Mouse (Mus musculus): ENCODE data around the gene Klhl29. TPM values are rescaled to one million over a fixed set of nuclear protein-coding genes. Genes with fewer than 3 reads are reported as not detected.

Gene Klhl29
- polyA plus RNA-seq, 1 experiment from 2014 or later: 2.8 TPM

DNA sequence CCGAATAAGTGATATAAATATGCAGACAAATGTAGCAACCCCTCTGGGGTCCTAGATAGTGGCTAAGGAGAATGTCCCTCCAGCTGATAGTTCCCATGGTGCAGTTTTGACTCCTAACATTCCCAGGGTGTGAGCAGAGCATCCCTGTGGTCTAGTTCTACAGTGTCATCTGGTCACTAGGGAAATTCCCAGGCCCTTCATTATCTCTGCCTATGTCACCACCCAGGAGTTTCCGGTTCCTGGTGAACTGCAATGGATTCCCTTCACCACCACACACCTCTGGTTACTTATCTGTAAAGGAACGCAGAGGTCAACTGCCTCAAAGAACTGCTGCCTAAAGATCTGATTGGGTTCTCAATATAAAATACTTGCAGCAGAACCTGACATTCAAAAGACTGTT is 54.5 kb downstream of the Klhl29 start:
- Histone ChIP-seq H3K4me1 (replicated peaks) (peaks cover 11% of the 10 kb centered on the region), H3K27me3 (no peaks in the 10 kb centered on the region), H3K9me3 (no peaks in the 10 kb centered on the region), H3K4me2 (no peak overlapping the region), H3K36me3 (no peaks in the 10 kb centered on the region), H3K27ac (replicated peaks) (no peak overlapping the region), H3K9ac (no peak overlapping the region), H3K4me3 (no peak overlapping the region)
- 89% methylated on average over 3 of the region's 3 CpGs for WGBS
- no peak for ATAC-seq (ENCODE audit: low read depth)

DNA sequence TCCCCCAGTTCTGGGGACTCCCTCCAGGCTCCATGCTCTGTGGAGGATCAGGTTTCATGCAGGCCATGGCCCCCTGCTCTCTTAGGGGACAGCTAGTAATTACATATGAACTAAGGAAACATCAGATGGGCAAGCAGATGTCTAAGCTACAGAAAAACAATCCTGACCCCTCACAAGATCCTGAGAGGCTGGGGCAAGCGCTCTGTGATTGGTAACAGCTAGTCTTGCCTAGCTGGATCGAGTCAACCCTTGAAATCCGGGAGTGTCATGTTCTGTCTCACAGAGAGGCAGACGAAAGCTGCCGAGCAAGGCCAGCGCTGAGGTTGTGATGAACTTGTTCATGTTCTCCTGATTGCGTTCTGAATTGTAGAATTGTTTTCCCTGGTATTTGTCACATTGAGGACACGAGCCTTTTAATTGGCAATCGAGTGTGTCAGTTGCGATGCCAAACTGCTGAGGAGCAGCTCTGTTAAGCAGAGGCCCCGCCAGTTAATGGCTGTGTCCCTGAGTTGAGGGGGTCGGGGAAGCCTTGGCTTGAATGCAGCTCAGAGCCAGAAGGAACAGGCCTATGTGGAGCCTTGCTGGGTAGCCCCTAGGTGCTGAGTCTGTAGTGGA is 56.0 kb downstream of the Klhl29 start:
- H3K9ac ChIP-seq: no peak overlapping the region
- no peaks in the 10 kb centered on the region for H3K36me3 ChIP-seq
- H3K4me2 ChIP-seq: no peak overlapping the region
- 39% methylated on average over 12 of the region's 12 CpGs for WGBS
- H3K9me3 ChIP-seq: no peaks in the 10 kb centered on the region
- ATAC-seq (ENCODE audit: low read depth): no peak
- no peak overlapping the region for H3K27ac ChIP-seq (replicated peaks)
- no peak overlapping the region for H3K4me3 ChIP-seq
- no peaks in the 10 kb centered on the region for H3K27me3 ChIP-seq
- peaks cover 11% of the 10 kb centered on the region for H3K4me1 ChIP-seq (replicated peaks)

DNA sequence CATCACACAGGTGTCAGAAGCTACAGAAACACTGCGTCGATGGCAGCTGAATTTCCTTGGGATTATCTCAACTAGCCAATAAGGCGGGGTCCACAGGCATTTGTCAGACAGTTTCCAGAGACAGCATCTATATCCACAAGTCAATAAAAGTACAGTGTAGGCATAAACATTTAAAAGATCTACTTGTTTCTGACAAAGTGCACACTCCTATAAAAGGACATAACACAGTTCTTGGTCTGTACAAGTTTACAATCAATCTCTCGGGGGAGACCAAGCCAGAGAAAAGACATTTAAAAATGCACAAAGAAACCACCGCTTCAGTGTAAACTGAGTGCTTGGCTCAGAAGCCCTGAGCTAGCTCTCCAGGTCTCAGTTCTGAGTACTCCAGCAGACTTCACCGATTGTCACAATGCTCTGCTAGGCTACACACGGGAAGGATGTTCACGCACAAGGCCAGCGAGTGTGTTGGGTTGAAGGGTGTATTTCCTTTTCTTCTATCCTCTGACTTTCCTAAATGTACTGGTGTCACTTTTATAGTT is 59.4 kb downstream of the Klhl29 start:
- no peak overlapping the region for H3K4me2 ChIP-seq
- no peak overlapping the region for H3K9ac ChIP-seq
- H3K9me3 ChIP-seq: no peaks in the 10 kb centered on the region
- H3K27ac ChIP-seq (replicated peaks): no peak overlapping the region
- no peaks in the 10 kb centered on the region for H3K27me3 ChIP-seq
- 91% methylated on average over 9 of the region's 9 CpGs for WGBS
- no peak for ATAC-seq (ENCODE audit: low read depth)
- H3K4me3 ChIP-seq: no peak overlapping the region
- peaks cover 11% of the 10 kb centered on the region for H3K4me1 ChIP-seq (replicated peaks)
- H3K36me3 ChIP-seq: peaks cover 7% of the 10 kb centered on the region; the same call in 1 of the 2 replicates

DNA sequence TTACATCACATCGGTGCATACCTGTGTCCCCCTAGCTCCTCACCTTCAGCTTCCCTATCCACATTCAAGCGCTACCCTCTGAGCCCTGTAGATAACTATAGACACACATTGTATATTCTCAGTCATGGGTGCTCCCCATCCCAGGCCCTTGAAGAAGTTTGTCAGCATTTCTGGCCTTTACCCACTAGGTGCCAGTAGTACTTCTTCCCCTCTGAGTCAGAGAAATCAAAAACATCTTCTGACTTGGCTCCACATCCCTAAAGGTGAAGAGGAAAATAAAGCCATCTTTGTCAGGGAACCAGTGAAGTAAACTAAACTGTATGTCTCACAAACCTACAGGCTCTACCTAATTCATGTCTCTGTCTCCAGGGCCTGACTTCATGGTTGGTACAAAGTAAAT is 67.6 kb downstream of the Klhl29 start:
- 86% methylated on average over 2 of the region's 2 CpGs for WGBS
- peaks cover 10% of the 10 kb centered on the region; the same call in 1 of the 2 replicates for H3K36me3 ChIP-seq
- H3K4me2 ChIP-seq: no peak overlapping the region
- no peak overlapping the region for H3K4me3 ChIP-seq
- H3K9me3 ChIP-seq: no peaks in the 10 kb centered on the region
- H3K27me3 ChIP-seq: no peaks in the 10 kb centered on the region
- H3K27ac ChIP-seq (replicated peaks): no peak overlapping the region
- H3K4me1 ChIP-seq (replicated peaks): no peaks in the 10 kb centered on the region
- H3K9ac ChIP-seq: no peak overlapping the region
- no peak for ATAC-seq (ENCODE audit: low read depth)

DNA sequence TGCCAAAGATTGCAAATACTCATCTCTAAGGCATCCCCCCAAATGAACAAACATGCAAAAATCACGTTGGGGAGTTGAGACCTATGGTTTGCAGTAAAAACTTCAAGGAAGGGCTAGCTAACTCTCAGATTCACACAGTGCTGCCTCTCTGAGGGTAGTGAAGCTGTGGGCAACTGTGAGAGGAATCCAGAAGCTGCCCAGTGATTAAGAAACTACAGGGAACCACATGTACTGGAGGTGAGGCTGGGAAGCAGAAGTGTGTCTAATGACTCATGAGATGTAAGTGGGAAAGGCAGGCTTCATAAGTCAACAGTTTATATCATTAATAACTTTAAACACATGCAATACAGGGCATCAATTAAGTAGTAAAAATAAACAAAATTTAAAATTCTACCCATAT is 70.0 kb downstream of the Klhl29 start:
- H3K9ac ChIP-seq: no peak overlapping the region
- no peaks in the 10 kb centered on the region for H3K9me3 ChIP-seq
- no peaks in the 10 kb centered on the region for H3K27me3 ChIP-seq
- no peak overlapping the region for H3K4me3 ChIP-seq
- 73% methylated on average over 1 of the region's 1 CpGs for WGBS
- no peak for ATAC-seq (ENCODE audit: low read depth)
- H3K36me3 ChIP-seq: no peaks in the 10 kb centered on the region
- H3K4me2 ChIP-seq: no peak overlapping the region
- no peak overlapping the region for H3K27ac ChIP-seq (replicated peaks)
- H3K4me1 ChIP-seq (replicated peaks): no peaks in the 10 kb centered on the region

DNA sequence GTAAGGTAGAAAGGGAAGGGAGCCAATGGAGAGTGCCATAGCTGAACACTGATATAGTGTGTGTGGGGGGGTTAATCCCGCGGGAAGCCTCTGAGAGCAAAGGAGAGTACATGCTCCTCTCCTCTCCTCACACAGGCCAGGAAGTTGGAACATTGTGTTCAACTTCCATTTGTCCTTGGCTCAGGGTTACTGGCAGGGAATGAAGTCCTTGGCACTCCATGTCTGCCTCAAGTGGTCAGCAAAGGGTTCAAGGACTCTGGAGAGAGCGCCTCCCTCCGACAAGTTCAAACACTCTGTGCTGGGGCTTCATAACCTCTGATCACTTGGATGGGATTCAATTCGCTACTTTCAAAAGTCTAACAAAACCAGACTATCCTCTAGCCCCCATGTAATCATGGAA is 71.6 kb downstream of the Klhl29 start:
- 0 out of 2 replicates have a peak, but pooled peaks cover 4% of the 10 kb centered on the region for H3K4me1 ChIP-seq (replicated peaks)
- WGBS: 88% methylated on average over 5 of the region's 5 CpGs
- no peak overlapping the region for H3K4me2 ChIP-seq
- H3K4me3 ChIP-seq: no peak overlapping the region
- H3K36me3 ChIP-seq: no peaks in the 10 kb centered on the region
- no peak overlapping the region for H3K9ac ChIP-seq
- H3K9me3 ChIP-seq: no peaks in the 10 kb centered on the region
- H3K27me3 ChIP-seq: no peaks in the 10 kb centered on the region
- no peak overlapping the region for H3K27ac ChIP-seq (replicated peaks)
- no peak for ATAC-seq (ENCODE audit: low read depth)

DNA sequence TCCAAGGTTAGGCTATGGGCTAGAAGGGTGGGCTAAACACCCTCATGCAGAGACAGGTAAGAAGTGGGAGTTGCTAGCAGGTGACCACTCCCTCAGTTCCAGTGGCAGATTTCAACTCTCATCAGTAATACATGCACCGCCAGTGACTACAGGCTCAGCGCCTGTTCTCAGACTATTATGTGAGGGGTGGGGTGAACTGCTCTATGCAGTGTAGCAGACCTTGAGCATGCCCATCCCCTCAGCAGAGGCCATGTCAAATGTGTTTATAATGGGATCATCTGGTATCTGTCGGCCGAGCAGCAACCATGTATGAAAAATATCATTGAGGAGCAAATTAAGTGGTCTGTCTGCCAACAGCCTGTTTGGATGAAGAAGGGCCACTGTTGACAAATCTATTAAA is 72.4 kb downstream of the Klhl29 start:
- no peak overlapping the region for H3K9ac ChIP-seq
- peak; percentile 64; the same call in 1 of the 2 replicates for ATAC-seq (ENCODE audit: low read depth)
- no peaks in the 10 kb centered on the region for H3K9me3 ChIP-seq
- H3K4me3 ChIP-seq: no peak overlapping the region
- H3K27ac ChIP-seq (replicated peaks): no peak overlapping the region
- H3K36me3 ChIP-seq: no peaks in the 10 kb centered on the region
- 82% methylated on average over 4 of the region's 4 CpGs for WGBS
- 0 out of 2 replicates have a peak, but pooled peaks cover 4% of the 10 kb centered on the region for H3K4me1 ChIP-seq (replicated peaks)
- no peaks in the 10 kb centered on the region for H3K27me3 ChIP-seq
- no peak overlapping the region for H3K4me2 ChIP-seq

DNA sequence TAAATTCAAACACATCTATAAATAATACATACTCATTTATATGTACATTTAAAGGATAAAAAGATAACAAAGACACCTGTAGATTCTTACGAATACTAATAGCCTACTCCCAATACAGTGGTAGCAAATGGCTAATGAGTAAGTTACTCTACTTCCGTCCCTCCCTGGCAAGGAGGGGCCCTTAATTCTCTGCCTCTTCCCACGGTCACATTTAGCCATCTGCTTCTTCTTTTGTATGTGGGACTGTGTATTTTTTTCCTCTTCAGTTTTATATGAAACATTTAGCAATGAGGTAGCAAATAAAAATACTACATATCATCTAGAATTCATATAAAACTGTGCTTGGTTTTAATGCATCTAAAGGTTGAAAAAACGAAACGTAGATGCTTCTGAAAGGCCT is 73.6 kb downstream of the Klhl29 start:
- H3K27me3 ChIP-seq: no peaks in the 10 kb centered on the region
- 69% methylated on average over 5 of the region's 5 CpGs for WGBS

DNA sequence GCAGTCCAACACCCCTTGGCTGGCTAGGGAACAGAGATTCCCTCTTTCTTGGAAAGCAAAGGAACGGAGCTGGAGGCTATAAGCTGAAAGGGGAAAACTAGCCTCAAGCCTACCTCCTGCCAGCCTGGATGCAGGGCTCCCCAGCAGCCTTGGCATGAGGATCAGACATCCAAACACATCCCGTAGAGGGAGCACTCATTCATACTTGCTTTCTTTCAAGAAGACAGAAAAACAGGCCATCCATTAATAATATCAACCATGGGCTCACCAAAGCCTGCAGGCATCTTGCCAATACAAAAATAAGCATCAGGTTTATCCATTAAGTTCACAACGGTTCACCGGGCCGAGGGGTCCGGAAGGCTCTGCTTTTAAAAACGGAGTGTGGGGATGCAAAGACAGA is 79.1 kb downstream of the Klhl29 start:
- Histone ChIP-seq H3K4me1 (replicated peaks) (0 out of 2 replicates have a peak, but pooled peaks cover 6% of the 10 kb centered on the region), H3K27ac (replicated peaks) (no peak overlapping the region), H3K36me3 (no peaks in the 10 kb centered on the region), H3K27me3 (no peaks in the 10 kb centered on the region), H3K4me2 (no peak overlapping the region), H3K9me3 (no peaks in the 10 kb centered on the region), H3K4me3 (no peak overlapping the region), H3K9ac (no peak overlapping the region)
- 76% methylated on average over 7 of the region's 7 CpGs for WGBS
- ATAC-seq (ENCODE audit: low read depth): no peak

More for the DNA sequence above, 73.6 kb downstream of the Klhl29 start:
- Histone ChIP-seq H3K36me3 (no peaks in the 10 kb centered on the region), H3K9me3 (no peaks in the 10 kb centered on the region), H3K4me3 (no peak overlapping the region), H3K4me2 (no peak overlapping the region), H3K4me1 (replicated peaks) (0 out of 2 replicates have a peak, but pooled peaks cover 4% of the 10 kb centered on the region), H3K9ac (no peak overlapping the region), H3K27ac (replicated peaks) (no peak overlapping the region)
- no peak for ATAC-seq (ENCODE audit: low read depth)

DNA sequence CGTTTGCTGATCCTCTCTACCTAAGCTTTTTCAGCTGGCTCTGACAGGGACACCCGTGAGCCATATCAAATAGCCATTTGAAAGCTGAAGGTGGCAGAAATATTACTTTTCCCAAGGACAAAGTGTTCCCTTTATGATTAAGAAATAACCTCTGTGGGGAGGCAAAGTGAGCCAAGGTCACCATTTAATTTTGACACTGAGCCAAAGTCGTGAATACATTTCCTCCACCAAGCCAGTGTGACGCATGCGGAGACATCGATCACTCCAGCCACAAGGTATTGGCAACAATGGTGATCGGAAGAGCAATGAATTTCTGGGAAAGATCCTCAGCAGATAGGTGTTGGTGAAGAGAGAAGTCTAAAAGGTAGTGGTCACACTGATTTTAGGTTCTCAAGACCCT is 83.2 kb downstream of the Klhl29 start:
- Histone ChIP-seq H3K36me3 (no peaks in the 10 kb centered on the region), H3K4me2 (no peak overlapping the region), H3K4me3 (no peak overlapping the region), H3K27me3 (no peaks in the 10 kb centered on the region), H3K27ac (replicated peaks) (no peak overlapping the region), H3K9me3 (no peaks in the 10 kb centered on the region), H3K9ac (no peak overlapping the region), H3K4me1 (replicated peaks) (0 out of 2 replicates have a peak, but pooled peaks cover 2% of the 10 kb centered on the region)
- ATAC-seq (ENCODE audit: low read depth): no peak
- WGBS: 80% methylated on average over 7 of the region's 7 CpGs

DNA sequence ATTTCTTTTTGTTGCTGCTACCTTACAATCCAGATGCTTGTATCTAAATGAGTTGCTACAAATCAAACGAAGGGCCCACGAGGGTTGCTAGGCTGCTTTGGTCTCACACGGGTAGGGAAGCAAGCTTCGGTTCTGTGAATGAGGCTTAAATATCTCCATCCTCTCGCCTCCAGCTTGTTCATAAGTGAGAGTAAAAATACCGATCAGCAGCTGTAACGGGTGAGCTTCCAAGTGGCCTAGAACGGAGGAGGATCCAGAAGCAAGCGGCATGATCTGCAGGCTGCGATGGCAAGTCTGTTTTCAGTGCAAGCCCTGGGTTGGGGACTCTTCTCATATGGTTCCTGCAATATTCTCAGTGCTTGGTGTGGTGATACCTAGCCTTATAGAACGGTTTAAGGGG is 89.9 kb downstream of the Klhl29 start:
- Histone ChIP-seq H3K9me3 (no peaks in the 10 kb centered on the region), H3K4me1 (replicated peaks) (peaks cover 22% of the 10 kb centered on the region), H3K4me3 (no peak overlapping the region), H3K36me3 (no peaks in the 10 kb centered on the region), H3K4me2 (no peak overlapping the region), H3K9ac (no peak overlapping the region), H3K27ac (replicated peaks) (peak overlapping the region; percentile 52), H3K27me3 (no peaks in the 10 kb centered on the region)
- WGBS: 69% methylated on average over 11 of the region's 11 CpGs
- ATAC-seq (ENCODE audit: low read depth): no peak

DNA sequence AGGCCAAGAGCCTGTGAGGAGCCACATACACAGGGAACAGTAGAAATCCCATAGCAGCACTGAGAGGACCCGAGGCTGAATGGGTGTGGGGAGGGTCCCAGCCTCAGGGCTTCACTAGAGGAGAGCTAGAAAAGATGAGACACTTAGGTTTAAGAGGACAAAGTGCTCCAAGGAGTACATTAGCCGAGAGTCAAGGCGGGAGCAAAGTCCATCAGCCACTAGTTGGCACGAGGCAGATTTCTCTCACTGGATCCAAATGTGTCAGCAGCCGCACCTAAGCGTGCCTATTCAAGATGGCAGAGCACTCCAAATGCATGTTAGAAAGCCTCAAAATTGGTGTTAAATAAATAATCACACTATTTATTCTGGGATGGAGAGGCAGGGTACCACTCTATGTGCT is 90.5 kb downstream of the Klhl29 start:
- Histone ChIP-seq H3K4me2 (no peak overlapping the region), H3K4me1 (replicated peaks) (peaks cover 27% of the 10 kb centered on the region), H3K4me3 (no peak overlapping the region), H3K27me3 (no peaks in the 10 kb centered on the region), H3K27ac (replicated peaks) (peak overlapping the region; percentile 52), H3K36me3 (no peaks in the 10 kb centered on the region), H3K9ac (no peak overlapping the region), H3K9me3 (no peaks in the 10 kb centered on the region)
- 76% methylated on average over 6 of the region's 6 CpGs for WGBS
- no peak for ATAC-seq (ENCODE audit: low read depth)

DNA sequence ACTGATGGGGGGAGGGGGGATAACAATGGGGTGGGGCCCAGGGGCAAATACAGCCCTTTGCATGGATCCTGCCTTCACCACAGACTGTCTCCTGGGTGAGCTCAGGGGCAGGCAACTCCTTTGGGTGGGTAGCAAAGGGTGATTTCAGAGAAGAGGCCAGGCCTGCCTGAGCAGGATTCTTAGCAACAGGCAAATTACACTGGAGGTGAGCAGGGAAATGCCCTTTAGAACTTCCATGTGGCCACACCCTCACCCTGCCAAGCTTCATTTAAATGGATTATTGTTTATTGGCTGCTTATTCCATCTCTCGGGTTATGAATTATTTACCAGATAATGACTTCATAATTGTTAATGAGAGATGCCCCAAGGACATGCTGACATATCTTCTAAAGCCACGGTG is 91.8 kb downstream of the Klhl29 start:
- Histone ChIP-seq H3K9me3 (no peaks in the 10 kb centered on the region), H3K9ac (no peak overlapping the region), H3K4me1 (replicated peaks) (peaks cover 32% of the 10 kb centered on the region), H3K27me3 (no peaks in the 10 kb centered on the region), H3K36me3 (no peaks in the 10 kb centered on the region), H3K4me3 (no peak overlapping the region), H3K4me2 (no peak overlapping the region), H3K27ac (replicated peaks) (no peak overlapping the region)
- no peak for ATAC-seq (ENCODE audit: low read depth)
- WGBS: 57% methylated on average over 2 of the region's 2 CpGs
